Mouse (Mus musculus): ENCODE data around the gene Bbip1. TPM values are rescaled to one million over a fixed set of nuclear protein-coding genes. Genes with fewer than 3 reads are reported as not detected.

Bbip1 gene
- polyA plus RNA-seq, 1 experiment from 2014 or later, result 93.3 TPM

GRCm38 (mm10) chr19:53899941-53900610 lies 44.4 kb downstream of the Bbip1 start:
- peaks cover 31% of the 10 kb centered on the region for H3K4me1 ChIP-seq (replicated peaks)

GRCm38 (mm10) chr19:53898970-53899900 lies 45.2 kb downstream of the Bbip1 start:
- H3K4me2 ChIP-seq, result no peak overlapping the region
- no peaks in the 10 kb centered on the region for H3K9me3 ChIP-seq
- no peak for ATAC-seq (ENCODE audit: insufficient number of reproducible peaks, insufficient read depth, low FRiP score, low TSS enrichment, low read depth)
- H3K36me3 ChIP-seq, result no peaks in the 10 kb centered on the region
- no peak overlapping the region for H3K9ac ChIP-seq (replicated peaks)
- 80% methylated on average over 25 of the region's 25 CpGs for WGBS
- peaks cover 32% of the 10 kb centered on the region for H3K4me1 ChIP-seq (replicated peaks)
- H3K27ac ChIP-seq, result no peak overlapping the region
- no peaks in the 10 kb centered on the region for H3K27me3 ChIP-seq
- no peak overlapping the region for H3K4me3 ChIP-seq (replicated peaks)

More at GRCm38 (mm10) chr19:53899941-53900610, 44.4 kb downstream of the Bbip1 start:
- H3K36me3 ChIP-seq, result no peaks in the 10 kb centered on the region
- no peak overlapping the region for H3K4me3 ChIP-seq (replicated peaks)
- 80% methylated on average over 14 of the region's 14 CpGs for WGBS
- no peaks in the 10 kb centered on the region for H3K9me3 ChIP-seq
- no peak overlapping the region for H3K9ac ChIP-seq (replicated peaks)
- H3K4me2 ChIP-seq, result no peak overlapping the region
- no peak for ATAC-seq (ENCODE audit: insufficient number of reproducible peaks, insufficient read depth, low FRiP score, low TSS enrichment, low read depth)
- no peaks in the 10 kb centered on the region for H3K27me3 ChIP-seq
- H3K27ac ChIP-seq, result no peak overlapping the region

- no peak overlapping the region for H3K4me3 ChIP-seq (replicated peaks)
- no peak overlapping the region for H3K27ac ChIP-seq
- WGBS, result 80% methylated on average over 4 of the region's 4 CpGs
- no peak overlapping the region for H3K4me2 ChIP-seq
- no peak overlapping the region for H3K9ac ChIP-seq (replicated peaks)
- no peaks in the 10 kb centered on the region for H3K9me3 ChIP-seq
- no peaks in the 10 kb centered on the region for H3K36me3 ChIP-seq
- H3K27me3 ChIP-seq, result no peaks in the 10 kb centered on the region
- peaks cover 39% of the 10 kb centered on the region for H3K4me1 ChIP-seq (replicated peaks)
- ATAC-seq (ENCODE audit: insufficient number of reproducible peaks, insufficient read depth, low FRiP score, low TSS enrichment, low read depth), result no peak
Observed at GRCm38 (mm10) chr19:53898498-53898897, 45.9 kb downstream of the Bbip1 start.

DNA sequence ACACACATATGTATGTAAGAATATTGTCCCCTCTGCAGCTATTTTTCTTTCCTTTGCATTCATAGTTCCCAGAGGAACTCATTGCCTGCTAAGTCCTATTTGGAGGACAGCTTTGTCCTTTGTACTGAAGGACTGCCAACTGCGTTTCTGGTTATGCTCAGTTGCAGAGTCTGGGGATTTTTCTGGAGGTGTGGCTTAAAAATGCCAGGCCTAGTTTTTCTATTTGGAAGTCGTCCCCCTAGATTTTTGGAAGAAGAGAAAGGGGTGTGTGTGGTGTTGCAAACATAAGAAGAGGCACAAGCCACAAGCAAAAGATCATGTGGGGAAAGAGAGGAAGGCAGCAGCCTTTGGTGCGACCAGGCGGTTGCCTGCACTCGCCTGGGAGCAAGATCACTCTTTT lies 46.4 kb downstream of the Bbip1 start:
- H3K4me3 ChIP-seq (replicated peaks), result no peak overlapping the region
- no peak overlapping the region for H3K9ac ChIP-seq (replicated peaks)
- H3K9me3 ChIP-seq, result no peaks in the 10 kb centered on the region
- H3K27ac ChIP-seq, result no peak overlapping the region
- no peaks in the 10 kb centered on the region for H3K27me3 ChIP-seq
- H3K36me3 ChIP-seq, result no peaks in the 10 kb centered on the region
- no peak for ATAC-seq (ENCODE audit: insufficient number of reproducible peaks, insufficient read depth, low FRiP score, low TSS enrichment, low read depth)
- 84% methylated on average over 5 of the region's 5 CpGs for WGBS
- H3K4me1 ChIP-seq (replicated peaks), result peaks cover 42% of the 10 kb centered on the region
- H3K4me2 ChIP-seq, result no peak overlapping the region

- no peaks in the 10 kb centered on the region for H3K27me3 ChIP-seq
- H3K4me3 ChIP-seq (replicated peaks), result no peak overlapping the region
- H3K36me3 ChIP-seq, result no peaks in the 10 kb centered on the region
- no peak overlapping the region for H3K9ac ChIP-seq (replicated peaks)
- H3K9me3 ChIP-seq, result no peaks in the 10 kb centered on the region
- H3K4me1 ChIP-seq (replicated peaks), result peaks cover 53% of the 10 kb centered on the region
- H3K4me2 ChIP-seq, result no peak overlapping the region
- ATAC-seq (ENCODE audit: insufficient number of reproducible peaks, insufficient read depth, low FRiP score, low TSS enrichment, low read depth), result peak; percentile 65; the same call in 1 of the 2 replicates
- 49% methylated on average over 12 of the region's 12 CpGs for WGBS
- peak overlapping the region; percentile 81 for H3K27ac ChIP-seq
Observed at GRCm38 (mm10) chr19:53894538-53895121, 49.8 kb downstream of the Bbip1 start.

GRCm38 (mm10) chr19:53893711-53894171 lies 50.7 kb downstream of the Bbip1 start:
- Histone ChIP-seq H3K27ac (peak overlapping the region; percentile 81; the same call in 1 of the 2 replicates), H3K4me3 (replicated peaks) (no peak overlapping the region), H3K4me2 (no peak overlapping the region), H3K27me3 (no peaks in the 10 kb centered on the region), H3K4me1 (replicated peaks) (peaks cover 53% of the 10 kb centered on the region), H3K9me3 (no peaks in the 10 kb centered on the region), H3K9ac (replicated peaks) (no peak overlapping the region), H3K36me3 (no peaks in the 10 kb centered on the region)
- WGBS, result 72% methylated on average over 3 of the region's 3 CpGs
- ATAC-seq (ENCODE audit: insufficient number of reproducible peaks, insufficient read depth, low FRiP score, low TSS enrichment, low read depth), result no peak

DNA sequence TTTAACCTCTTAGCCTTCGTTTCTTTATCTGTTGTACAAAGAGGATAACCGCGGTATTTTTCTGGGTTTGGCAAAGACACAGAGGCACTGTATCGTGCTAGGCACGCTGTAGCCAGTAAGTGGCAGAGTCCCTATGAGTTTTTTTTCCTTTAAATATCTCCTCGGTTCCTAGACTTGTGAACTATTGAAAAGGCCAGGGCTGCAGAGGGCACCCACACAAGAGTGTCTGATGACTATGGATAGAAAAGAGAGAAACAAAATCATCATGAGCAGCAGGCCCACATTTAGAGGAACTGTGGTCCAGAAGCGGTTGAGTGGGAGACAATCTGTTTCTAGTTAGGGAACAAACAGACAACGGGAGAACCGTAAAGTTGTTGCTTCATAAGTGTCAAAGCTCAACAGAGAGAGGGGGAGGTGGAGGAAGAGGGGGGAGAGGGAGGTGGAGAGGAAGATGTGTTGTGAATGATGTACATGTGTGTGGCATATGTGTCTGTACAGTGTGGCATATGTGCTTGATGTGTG lies 51.5 kb downstream of the Bbip1 start:
- H3K27ac ChIP-seq, result no peak overlapping the region
- H3K4me3 ChIP-seq (replicated peaks), result no peak overlapping the region
- H3K4me1 ChIP-seq (replicated peaks), result peaks cover 53% of the 10 kb centered on the region
- H3K9ac ChIP-seq (replicated peaks), result no peak overlapping the region
- H3K4me2 ChIP-seq, result no peak overlapping the region
- WGBS, result 52% methylated on average over 9 of the region's 9 CpGs
- no peaks in the 10 kb centered on the region for H3K27me3 ChIP-seq
- no peak for ATAC-seq (ENCODE audit: insufficient number of reproducible peaks, insufficient read depth, low FRiP score, low TSS enrichment, low read depth)
- H3K9me3 ChIP-seq, result no peaks in the 10 kb centered on the region
- H3K36me3 ChIP-seq, result no peaks in the 10 kb centered on the region

DNA sequence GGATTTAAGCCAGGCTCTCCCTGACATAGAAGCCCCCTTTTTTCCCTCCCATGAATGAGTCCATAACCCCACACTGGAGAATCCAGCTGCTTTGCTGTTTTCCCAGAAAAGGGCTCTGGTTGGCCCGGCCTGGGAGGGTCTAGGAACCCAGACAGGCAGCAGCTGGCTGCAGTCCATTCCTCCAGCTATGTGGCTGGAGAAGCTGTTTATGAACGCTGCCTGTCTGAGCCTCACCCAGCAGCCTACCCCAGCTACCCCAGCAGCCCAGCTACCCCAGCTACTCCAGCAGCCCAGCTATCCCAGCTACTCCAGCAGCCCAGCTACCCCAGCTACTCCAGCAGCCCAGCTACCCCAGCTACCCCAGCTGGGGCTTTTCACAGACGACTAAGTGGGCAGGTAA lies 52.4 kb downstream of the Bbip1 start, which contains the start of gene Pdcd4:
Gene Pdcd4 (plus strand): TSS at position 171 of the 400 bp plus-strand sequence.
- Histone ChIP-seq H3K27ac (peak within 1 kb of the TSS; percentile 89), H3K4me3 (replicated peaks) (no peak within 1 kb of the TSS), H3K4me1 (replicated peaks) (peaks cover 53% of the 10 kb centered on the region), H3K36me3 (no peaks in the 10 kb centered on the region), H3K9ac (replicated peaks) (0 out of 2 replicates have a peak within 1 kb of the TSS, but pooled peaks have one; percentile 40), H3K4me2 (no peak within 1 kb of the TSS), H3K9me3 (no peaks in the 10 kb centered on the region), H3K27me3 (no peaks in the 10 kb centered on the region)
- ATAC-seq (ENCODE audit: insufficient number of reproducible peaks, insufficient read depth, low FRiP score, low TSS enrichment, low read depth), result peak; percentile 44; the same call in 1 of the 2 replicates
- WGBS, result 22% methylated on average over 3 of the region's 3 CpGs

- Histone ChIP-seq H3K9me3 (no peaks in the 10 kb centered on the region), H3K9ac (replicated peaks) (no peak overlapping the region), H3K4me2 (no peak overlapping the region), H3K27me3 (no peaks in the 10 kb centered on the region), H3K4me1 (replicated peaks) (peaks cover 53% of the 10 kb centered on the region), H3K36me3 (no peaks in the 10 kb centered on the region), H3K4me3 (replicated peaks) (no peak overlapping the region), H3K27ac (peak overlapping the region; percentile 89)
- WGBS, result 86% methylated on average over 2 of the region's 2 CpGs
- no peak for ATAC-seq (ENCODE audit: insufficient number of reproducible peaks, insufficient read depth, low FRiP score, low TSS enrichment, low read depth)
Observed at GRCm38 (mm10) chr19:53891569-53891968, 52.9 kb downstream of the Bbip1 start.

GRCm38 (mm10) chr19:53890781-53891251 lies 53.6 kb downstream of the Bbip1 start:
- H3K27ac ChIP-seq, result no peak overlapping the region
- H3K36me3 ChIP-seq, result no peaks in the 10 kb centered on the region
- H3K27me3 ChIP-seq, result no peaks in the 10 kb centered on the region
- H3K9ac ChIP-seq (replicated peaks), result no peak overlapping the region
- WGBS, result 63% methylated on average over 5 of the region's 5 CpGs
- no peak overlapping the region for H3K4me2 ChIP-seq
- H3K4me3 ChIP-seq (replicated peaks), result no peak overlapping the region
- no peak for ATAC-seq (ENCODE audit: insufficient number of reproducible peaks, insufficient read depth, low FRiP score, low TSS enrichment, low read depth)
- H3K4me1 ChIP-seq (replicated peaks), result peaks cover 48% of the 10 kb centered on the region
- no peaks in the 10 kb centered on the region for H3K9me3 ChIP-seq

Data from limb, embryonic 12.5 days (tissue).